ENCODE assay signal across 8 mouse cellular contexts in genomic region chr11:80141825-80142521, GRCm38 (mm10). TPM values are rescaled to one million over a fixed set of nuclear protein-coding genes. Genes with fewer than 3 reads are reported as not detected.
DNase-seq lines count a peak whose midpoint lies in the region; ATAC-seq and TF ChIP-seq lines count a peak whose summit lies in the region.

Tefm (minus strand) TSS chr11:80142175.

- DNase-seq in CD8-positive naive resting alpha-beta T cell, adult 2 months (ENCODE audit: low read depth in 2 of 2, low spot score in 2 of 2) = peak; percentile 71 to 72
- DNase-seq in c-Kit-positive CD71-negative TER-119-negative erythroid progenitor cells, embryonic 14.5 days (ENCODE audit: low read depth) = peak; percentile 87
- peak; percentile 89 for DNase-seq in forebrain, embryonic 10.5 days (ENCODE audit: extremely low spot score, low spot score)
- peak; percentile 79 to 88 for DNase-seq in kidney, postnatal 25 days
- peak; percentile 72 to 82 (median 75) for DNase-seq in liver, embryonic 14.5 days (ENCODE audit: low read depth in 3 of 3, low spot score in 3 of 3)
- DNase-seq in neural tube, embryonic 11.5 days (ENCODE audit: low spot score) = peak; percentile 93
- peak; percentile 86 for DNase-seq in stomach, postnatal 0 days (ENCODE audit: low spot score)

- TF ChIP-seq CTCF in liver, embryonic 14.5 days (IDR thresholded peaks at IDR 0.05; ENCODE audit: low read depth) = no peak
- TF ChIP-seq CTCF in stomach, postnatal 0 days (IDR thresholded peaks at IDR 0.05; ENCODE audit: low read depth) = no peak

- no peaks in the 10 kb centered on the region for H3K27me3 ChIP-seq in forebrain, embryonic 10.5 days (ENCODE audit: poor library complexity, severe bottlenecking)
- no peaks in the 10 kb centered on the region for H3K27me3 ChIP-seq in heart, embryonic 15.5 days
- H3K27me3 ChIP-seq in liver, embryonic 14.5 days (ENCODE audit: control insufficient read depth, insufficient read depth, low read length) = no peaks in the 10 kb centered on the region
- H3K27me3 ChIP-seq in neural tube, embryonic 11.5 days (ENCODE audit: control insufficient read depth, insufficient read depth, low read length) = no peaks in the 10 kb centered on the region
- no peaks in the 10 kb centered on the region for H3K27me3 ChIP-seq in stomach, postnatal 0 days (ENCODE audit: control insufficient read depth, insufficient read depth, low read length)

- H3K9me3 ChIP-seq in forebrain, embryonic 10.5 days = no peaks in the 10 kb centered on the region
- H3K9me3 ChIP-seq in heart, embryonic 15.5 days (replicated peaks) = no peaks in the 10 kb centered on the region
- no peaks in the 10 kb centered on the region for H3K9me3 ChIP-seq in liver, embryonic 14.5 days (ENCODE audit: control insufficient read depth, low read length)
- no peaks in the 10 kb centered on the region for H3K9me3 ChIP-seq in neural tube, embryonic 11.5 days (ENCODE audit: control insufficient read depth, low read length)
- no peaks in the 10 kb centered on the region for H3K9me3 ChIP-seq in stomach, postnatal 0 days (ENCODE audit: control insufficient read depth, low read length)

- H3K27ac ChIP-seq in forebrain, embryonic 10.5 days = peak within 1 kb of the TSS; percentile 96
- peak within 1 kb of the TSS; percentile 81 for H3K27ac ChIP-seq in heart, embryonic 15.5 days
- peak within 1 kb of the TSS; percentile 46 for H3K27ac ChIP-seq in liver, embryonic 14.5 days
- peak within 1 kb of the TSS; percentile 40; the same call in 1 of the 2 replicates for H3K27ac ChIP-seq in neural tube, embryonic 11.5 days (ENCODE audit: low read depth, low read length)
- peak within 1 kb of the TSS; percentile 89 for H3K27ac ChIP-seq in stomach, postnatal 0 days (replicated peaks)

- H3K36me3 ChIP-seq in forebrain, embryonic 10.5 days (replicated peaks) = peaks cover 36% of the 10 kb centered on the region
- H3K36me3 ChIP-seq in heart, embryonic 15.5 days = peaks cover 21% of the 10 kb centered on the region
- peaks cover 13% of the 10 kb centered on the region for H3K36me3 ChIP-seq in liver, embryonic 14.5 days (replicated peaks; ENCODE audit: control insufficient read depth, insufficient read depth, low read depth)
- no peaks in the 10 kb centered on the region for H3K36me3 ChIP-seq in neural tube, embryonic 11.5 days (ENCODE audit: control insufficient read depth, insufficient read depth, low read length)
- H3K36me3 ChIP-seq in stomach, postnatal 0 days (ENCODE audit: control insufficient read depth, insufficient read depth, low read length) = no peaks in the 10 kb centered on the region

- peaks cover 21% of the 10 kb centered on the region for H3K4me1 ChIP-seq in forebrain, embryonic 10.5 days
- peaks cover 12% of the 10 kb centered on the region for H3K4me1 ChIP-seq in heart, embryonic 15.5 days (replicated peaks)
- H3K4me1 ChIP-seq in liver, embryonic 14.5 days (replicated peaks; ENCODE audit: control insufficient read depth in 2 of 2, insufficient read depth in 2 of 2, low read length in 1 of 2) = peaks cover 7 to 18% of the 10 kb centered on the region in 2 experiments
- peaks cover 2% of the 10 kb centered on the region; the same call in 1 of the 2 replicates for H3K4me1 ChIP-seq in neural tube, embryonic 11.5 days (ENCODE audit: control insufficient read depth, insufficient read depth, low read length)
- H3K4me1 ChIP-seq in stomach, postnatal 0 days (replicated peaks; ENCODE audit: control insufficient read depth, insufficient read depth) = no peaks in the 10 kb centered on the region

- peak; percentile 82 for ATAC-seq in heart, embryonic 15.5 days (replicated peaks; ENCODE audit: insufficient number of reproducible peaks, insufficient read depth, low FRiP score, low read depth)
- ATAC-seq in liver, embryonic 14.5 days (ENCODE audit: insufficient read depth) = peak; percentile 89
- peak; percentile 74 for ATAC-seq in neural tube, embryonic 11.5 days (ENCODE audit: insufficient read depth, low FRiP score, low TSS enrichment)
- ATAC-seq in stomach, postnatal 0 days (ENCODE audit: low FRiP score, low TSS enrichment) = peak; percentile 89

- peak within 1 kb of the TSS; percentile 83 for H3K4me2 ChIP-seq in heart, embryonic 15.5 days
- peak within 1 kb of the TSS; percentile 95 for H3K4me2 ChIP-seq in liver, embryonic 14.5 days (ENCODE audit: low read depth)
- H3K4me2 ChIP-seq in neural tube, embryonic 11.5 days (ENCODE audit: low read depth) = peak within 1 kb of the TSS; percentile 78
- peak within 1 kb of the TSS; percentile 83 for H3K4me2 ChIP-seq in stomach, postnatal 0 days (replicated peaks; ENCODE audit: low read depth)

- peak within 1 kb of the TSS; percentile 83 for H3K4me3 ChIP-seq in forebrain, embryonic 10.5 days
- H3K4me3 ChIP-seq in heart, embryonic 15.5 days = peak within 1 kb of the TSS; percentile 66
- peak within 1 kb of the TSS; percentile 90 to 99 for H3K4me3 ChIP-seq in liver, embryonic 14.5 days (ENCODE audit: insufficient read depth in 1 of 2, low read depth in 2 of 2, low read length in 2 of 2)
- H3K4me3 ChIP-seq in neural tube, embryonic 11.5 days (ENCODE audit: low read depth, low read length) = peak within 1 kb of the TSS; percentile 72
- peak within 1 kb of the TSS; percentile 81 for H3K4me3 ChIP-seq in stomach, postnatal 0 days (ENCODE audit: low read depth, low read length)

- under 1% methylated on average over 40 of the region's 40 CpGs for WGBS in forebrain, embryonic 10.5 days
- WGBS in heart, embryonic 15.5 days = under 1% methylated on average over 40 of the region's 40 CpGs
- under 1% methylated on average over 40 of the region's 40 CpGs for WGBS in liver, embryonic 14.5 days (ENCODE audit: insufficient replicate concordance)
- under 1% methylated on average over 40 of the region's 40 CpGs for WGBS in neural tube, embryonic 11.5 days
- under 1% methylated on average over 40 of the region's 40 CpGs for WGBS in stomach, postnatal 0 days

- H3K9ac ChIP-seq in heart, embryonic 15.5 days = peak within 1 kb of the TSS; percentile 72
- peak within 1 kb of the TSS; percentile 89 for H3K9ac ChIP-seq in liver, embryonic 14.5 days (replicated peaks)
- H3K9ac ChIP-seq in neural tube, embryonic 11.5 days (ENCODE audit: low read length) = peak within 1 kb of the TSS; percentile 91
- H3K9ac ChIP-seq in stomach, postnatal 0 days (ENCODE audit: low read length) = peak within 1 kb of the TSS; percentile 86

- no peak for TF ChIP-seq EP300 in liver, embryonic 14.5 days (IDR thresholded peaks at IDR 0.05; ENCODE audit: low read depth)
- TF ChIP-seq EP300 in stomach, postnatal 0 days (optimal IDR thresholded peaks at IDR 0.05) = no peak

RNA-seq across cellular contexts. Expression of gene Tefm, which starts in this region (rescaled TPM):
- polyA plus RNA-seq in forebrain, embryonic 10.5 days (2016; fragmentation: Nextera tagmentation; extraction: Ambion mirVana) = 33.9 and 38.2 TPM in 2 replicates
- 27.6 and 29.2 TPM in 2 replicates for polyA plus RNA-seq in heart, embryonic 15.5 days (2015; fragmentation: Nextera tagmentation; extraction: Ambion mirVana)
- polyA plus RNA-seq in liver, embryonic 14.5 days (2012; rRNA removed) = 6.1 and 7.5 TPM in 2 replicates
- 12.5 and 14.2 TPM in 2 replicates for polyA plus RNA-seq in liver, embryonic 14.5 days (2014; fragmentation: Nextera tagmentation; extraction: Ambion mirVana)
- 28.5 and 32.4 TPM in 2 replicates for polyA plus RNA-seq in neural tube, embryonic 11.5 days (2014; fragmentation: Nextera tagmentation; extraction: Ambion mirVana)
- 18.6 and 20.5 TPM in 2 replicates for polyA plus RNA-seq in stomach, postnatal 0 days (2015; fragmentation: Nextera tagmentation; extraction: Ambion mirVana)

Comparison
In these comparisons a context has a peak if more than half of its experiments do, and no peak if none do; other contexts are left out.
1. Peak in every context shown above with its lines: DNase-seq, ATAC-seq, H3K4me3 ChIP-seq and H3K27ac ChIP-seq.
2. H3K27ac ChIP-seq: peak in every context shown above with its lines; median percentile 96 in forebrain, embryonic 10.5 days; 89 in stomach, postnatal 0 days; 81 in heart, embryonic 15.5 days; 46 in liver, embryonic 14.5 days; 40 in neural tube, embryonic 11.5 days.